Mouse (Mus musculus): ENCODE results near the gene Fam107b. TPM values are rescaled to one million over a fixed set of nuclear protein-coding genes. Genes with fewer than 3 reads are reported as not detected.

Fam107b gene
- polyA plus RNA-seq, 2 experiments, result 9.8 to 20.8 TPM

DNA sequence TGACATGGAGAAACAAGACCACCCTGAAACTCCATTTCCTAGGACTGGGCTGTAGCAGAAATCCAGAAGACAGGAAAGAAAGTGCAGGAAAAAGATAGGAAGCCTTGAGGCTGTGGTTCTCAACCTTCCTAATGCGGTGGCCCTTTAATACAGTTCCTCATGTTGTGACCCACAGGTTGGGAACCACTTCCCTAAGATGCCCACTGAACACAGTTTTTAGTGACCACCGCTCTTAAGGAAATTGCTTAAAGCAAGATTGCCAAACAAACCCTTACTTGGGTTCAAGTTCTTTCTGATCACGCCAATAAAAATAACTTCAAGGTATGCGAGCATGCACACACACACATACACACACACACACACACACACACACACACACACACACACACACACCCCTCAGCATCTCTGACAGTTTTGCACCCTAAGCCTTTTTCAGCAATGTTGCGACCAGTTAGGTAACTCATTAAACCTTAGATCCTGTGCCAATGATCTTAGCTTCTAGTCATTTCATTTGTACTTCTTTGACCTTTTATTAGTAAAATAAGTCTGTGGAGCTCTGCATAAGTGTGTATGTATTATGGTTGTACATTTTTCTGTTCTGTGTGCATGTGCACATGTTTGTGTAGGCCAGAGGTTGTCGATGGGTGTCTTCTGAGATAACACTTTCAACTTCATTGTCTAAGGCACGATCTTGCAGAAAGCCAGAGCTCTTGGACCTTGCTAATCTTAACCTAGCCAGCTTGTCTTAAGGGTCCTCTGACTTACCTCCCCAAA, 53.1 kb downstream of the Fam107b start:
- TF ChIP-seq EP300 (IDR thresholded peaks at IDR 0.05; ENCODE audit: low read depth), result no peak
- TF ChIP-seq CTCF (IDR thresholded peaks at IDR 0.05; ENCODE audit: low read depth), result no peak
- Histone ChIP-seq H3K4me3 (ENCODE audit: insufficient read depth in 1 of 2, low read depth in 2 of 2, low read length in 2 of 2) (no peak overlapping the region), H3K9me3 (ENCODE audit: control insufficient read depth, low read length) (no peaks in the 10 kb centered on the region), H3K27me3 (ENCODE audit: control insufficient read depth, insufficient read depth, low read length) (no peaks in the 10 kb centered on the region), H3K9ac (replicated peaks) (no peak overlapping the region), H3K4me2 (ENCODE audit: low read depth) (no peak overlapping the region), H3K27ac (no peak overlapping the region), H3K4me1 (replicated peaks; ENCODE audit: control insufficient read depth in 2 of 2, insufficient read depth in 2 of 2, low read length in 1 of 2) (peaks cover 0 to 11% of the 10 kb centered on the region in 2 experiments; a peak in 2 of 4 replicates), H3K36me3 (replicated peaks; ENCODE audit: control insufficient read depth, insufficient read depth, low read depth) (no peaks in the 10 kb centered on the region)
- 54% methylated on average over 7 of the region's 7 CpGs for WGBS (ENCODE audit: insufficient replicate concordance)
- DNase-seq (ENCODE audit: low read depth in 3 of 3, low spot score in 3 of 3) (no peak), ATAC-seq (ENCODE audit: insufficient read depth) (0 out of 2 replicates have a peak, but pooled peaks have one; percentile 28)

DNA sequence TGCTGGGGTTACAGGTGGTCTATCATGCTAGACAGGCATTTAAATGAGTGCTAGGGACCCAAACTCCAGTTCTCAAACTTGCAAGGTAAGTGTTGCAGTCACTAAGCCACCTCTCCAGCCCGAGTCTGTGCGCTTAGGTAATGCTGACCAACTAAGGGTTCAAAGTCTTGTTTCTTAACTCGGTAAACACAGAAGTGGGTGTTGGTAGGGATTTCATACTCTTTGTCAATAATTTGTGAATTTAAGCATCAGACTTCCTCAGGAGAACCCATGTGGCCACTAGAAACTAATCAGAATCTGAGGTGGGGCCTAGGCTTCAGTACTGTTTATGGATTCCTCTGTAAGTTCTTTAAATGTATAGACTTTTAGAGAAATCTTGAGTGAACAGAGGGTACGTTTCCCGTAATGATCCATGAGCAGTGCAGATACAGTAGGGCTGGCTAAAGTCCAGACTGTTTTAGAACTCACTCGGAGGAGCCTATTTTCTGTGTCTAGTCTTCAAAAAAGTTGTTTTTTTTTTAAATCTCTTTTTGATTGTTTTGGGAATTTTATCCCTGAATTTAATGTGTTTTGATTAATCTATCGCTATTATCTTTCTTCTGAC, 53.8 kb downstream of the Fam107b start:
- H3K4me2 ChIP-seq (ENCODE audit: low read depth), result no peak overlapping the region
- DNase-seq (ENCODE audit: low read depth in 3 of 3, low spot score in 3 of 3) (peak in 2 of 3 experiments; percentile 6), ATAC-seq (ENCODE audit: insufficient read depth) (peak; percentile 64; the same call in 1 of the 2 replicates)
- H3K36me3 ChIP-seq (replicated peaks; ENCODE audit: control insufficient read depth, insufficient read depth, low read depth), result no peaks in the 10 kb centered on the region
- no peak overlapping the region for H3K4me3 ChIP-seq (ENCODE audit: insufficient read depth in 1 of 2, low read depth in 2 of 2, low read length in 2 of 2)
- H3K4me1 ChIP-seq (replicated peaks; ENCODE audit: control insufficient read depth in 2 of 2, insufficient read depth in 2 of 2, low read length in 1 of 2), result peaks cover 0 to 11% of the 10 kb centered on the region in 2 experiments; a peak in 2 of 4 replicates
- TF ChIP-seq CTCF (IDR thresholded peaks at IDR 0.05; ENCODE audit: low read depth) (no peak), EP300 (IDR thresholded peaks at IDR 0.05; ENCODE audit: low read depth) (no peak)
- H3K9ac ChIP-seq (replicated peaks), result no peak overlapping the region
- no peaks in the 10 kb centered on the region for H3K9me3 ChIP-seq (ENCODE audit: control insufficient read depth, low read length)
- no peak overlapping the region for H3K27ac ChIP-seq
- H3K27me3 ChIP-seq (ENCODE audit: control insufficient read depth, insufficient read depth, low read length), result no peaks in the 10 kb centered on the region
- 65% methylated on average over 7 of the region's 7 CpGs for WGBS (ENCODE audit: insufficient replicate concordance)

DNA sequence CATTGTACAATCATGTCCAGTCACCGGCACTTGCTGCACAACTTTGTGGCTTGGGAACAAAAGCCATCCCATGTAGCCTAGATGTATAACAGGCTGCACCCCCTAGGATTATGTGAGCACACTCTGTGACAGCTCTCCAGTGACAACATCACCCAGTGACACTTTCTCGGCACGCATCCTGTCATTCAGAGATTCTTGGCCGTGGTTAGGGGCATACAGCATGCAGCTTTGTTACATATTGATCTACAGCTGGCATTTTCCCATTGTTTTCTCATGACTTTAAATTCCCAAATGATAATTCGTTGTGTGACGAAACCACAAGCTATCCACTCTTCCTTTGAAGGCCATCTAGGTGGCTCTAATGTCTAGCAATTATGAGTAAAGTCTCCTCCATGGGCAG, 58.8 kb downstream of the Fam107b start:
- no peak overlapping the region for H3K4me2 ChIP-seq (ENCODE audit: low read depth)
- 63% methylated on average over 6 of the region's 6 CpGs for WGBS (ENCODE audit: insufficient replicate concordance)
- no peak for ATAC-seq (ENCODE audit: insufficient read depth)
- no peaks in the 10 kb centered on the region for H3K4me1 ChIP-seq (replicated peaks; ENCODE audit: control insufficient read depth in 2 of 2, insufficient read depth in 2 of 2, low read length in 1 of 2)
- H3K27me3 ChIP-seq (ENCODE audit: control insufficient read depth, insufficient read depth, low read length), result no peaks in the 10 kb centered on the region
- H3K9me3 ChIP-seq (ENCODE audit: control insufficient read depth, low read length), result no peaks in the 10 kb centered on the region
- no peak for DNase-seq (ENCODE audit: low read depth in 3 of 3, low spot score in 3 of 3)
- H3K9ac ChIP-seq (replicated peaks), result no peak overlapping the region
- TF ChIP-seq EP300 (IDR thresholded peaks at IDR 0.05; ENCODE audit: low read depth), result no peak
- no peak for TF ChIP-seq CTCF (IDR thresholded peaks at IDR 0.05; ENCODE audit: low read depth)
- no peaks in the 10 kb centered on the region for H3K36me3 ChIP-seq (replicated peaks; ENCODE audit: control insufficient read depth, insufficient read depth, low read depth)
- H3K4me3 ChIP-seq (ENCODE audit: insufficient read depth in 1 of 2, low read depth in 2 of 2, low read length in 2 of 2), result no peak overlapping the region
- H3K27ac ChIP-seq, result no peak overlapping the region

GRCm38 (mm10) chr2:3629741-3630140, 59.5 kb downstream of the Fam107b start:
- Histone ChIP-seq H3K9me3 (ENCODE audit: control insufficient read depth, low read length) (no peaks in the 10 kb centered on the region), H3K9ac (replicated peaks) (no peak overlapping the region), H3K27me3 (ENCODE audit: control insufficient read depth, insufficient read depth, low read length) (no peaks in the 10 kb centered on the region), H3K27ac (no peak overlapping the region), H3K36me3 (replicated peaks; ENCODE audit: control insufficient read depth, insufficient read depth, low read depth) (no peaks in the 10 kb centered on the region), H3K4me1 (replicated peaks; ENCODE audit: control insufficient read depth in 2 of 2, insufficient read depth in 2 of 2, low read length in 1 of 2) (no peaks in the 10 kb centered on the region), H3K4me2 (ENCODE audit: low read depth) (no peak overlapping the region), H3K4me3 (ENCODE audit: insufficient read depth in 1 of 2, low read depth in 2 of 2, low read length in 2 of 2) (no peak overlapping the region)
- WGBS (ENCODE audit: insufficient replicate concordance), result 67% methylated on average over 5 of the region's 5 CpGs
- DNase-seq (ENCODE audit: low read depth in 3 of 3, low spot score in 3 of 3), result no peak
- TF ChIP-seq EP300 (IDR thresholded peaks at IDR 0.05; ENCODE audit: low read depth), result no peak
- TF ChIP-seq CTCF (IDR thresholded peaks at IDR 0.05; ENCODE audit: low read depth), result peak; percentile 64
- no peak for ATAC-seq (ENCODE audit: insufficient read depth)

DNA sequence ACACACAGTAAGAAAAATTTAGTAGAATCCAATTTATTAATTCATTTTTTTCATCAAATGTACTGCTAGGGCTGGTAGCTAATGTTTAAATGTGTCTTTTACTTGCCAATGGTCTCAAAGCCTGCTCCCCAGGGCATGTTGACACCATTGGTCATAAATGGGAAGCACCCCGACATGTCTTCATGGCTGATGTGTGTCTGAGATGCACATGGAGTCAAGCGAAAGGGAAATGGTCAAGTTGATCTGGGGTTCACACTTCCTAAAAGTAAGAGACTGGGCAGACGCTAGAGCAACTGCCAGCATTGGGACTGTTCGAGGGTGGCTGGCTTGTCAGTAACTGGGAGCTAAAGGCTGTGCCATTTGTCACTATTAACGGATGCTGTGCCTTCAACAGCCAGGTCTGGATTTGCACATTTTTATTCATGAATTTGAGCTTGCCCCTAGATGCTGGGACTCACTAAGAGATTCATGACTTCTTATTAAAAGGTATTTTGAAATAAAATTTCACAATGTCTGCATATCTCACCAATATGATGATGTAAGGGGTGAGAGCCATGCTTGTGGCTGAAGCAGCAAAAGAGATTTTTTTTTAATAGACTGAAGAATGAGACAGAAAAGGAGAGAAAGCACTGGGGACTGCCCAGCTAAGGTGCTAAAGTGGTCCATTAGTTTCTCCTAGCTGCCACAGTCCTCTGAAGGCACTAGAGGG, 60.6 kb downstream of the Fam107b start:
- H3K27me3 ChIP-seq (ENCODE audit: control insufficient read depth, insufficient read depth, low read length), result no peaks in the 10 kb centered on the region
- H3K4me2 ChIP-seq (ENCODE audit: low read depth), result no peak overlapping the region
- WGBS (ENCODE audit: insufficient replicate concordance), result 54% methylated on average over 5 of the region's 5 CpGs
- H3K9ac ChIP-seq (replicated peaks), result no peak overlapping the region
- ATAC-seq (ENCODE audit: insufficient read depth), result no peak
- H3K9me3 ChIP-seq (ENCODE audit: control insufficient read depth, low read length), result no peaks in the 10 kb centered on the region
- no peak for DNase-seq (ENCODE audit: low read depth in 3 of 3, low spot score in 3 of 3)
- H3K4me1 ChIP-seq (replicated peaks; ENCODE audit: control insufficient read depth in 2 of 2, insufficient read depth in 2 of 2, low read length in 1 of 2), result no peaks in the 10 kb centered on the region
- H3K27ac ChIP-seq, result no peak overlapping the region
- H3K36me3 ChIP-seq (replicated peaks; ENCODE audit: control insufficient read depth, insufficient read depth, low read depth), result no peaks in the 10 kb centered on the region
- no peak overlapping the region for H3K4me3 ChIP-seq (ENCODE audit: insufficient read depth in 1 of 2, low read depth in 2 of 2, low read length in 2 of 2)
- no peak for TF ChIP-seq CTCF (IDR thresholded peaks at IDR 0.05; ENCODE audit: low read depth)
- no peak for TF ChIP-seq EP300 (IDR thresholded peaks at IDR 0.05; ENCODE audit: low read depth)

All from liver, embryonic 14.5 days (tissue).